Mouse (Mus musculus) bone marrow, adult 2 months (tissue): Measurements from ENCODE around the gene Smpd3.
A peak's percentile ranks its signal among the peaks of the same experiment; 100 is the strongest.

Source experiments
- CTCF ChIP-seq: fragments of 200-500 bp; IDR thresholded peaks from 2 replicates; pipeline ENCODE4 v1.5.1; 2011; ENCODE audit warnings: low read length, control low read depth; ENCODE audit not compliant: control insufficient read depth, insufficient read depth
- POLR2A ChIP-seq: fragments of 200-500 bp; IDR thresholded peaks from 2 replicates; pipeline ENCODE4 v1.6.1; 2011; ENCODE audit warnings: low read depth, mild to moderate bottlenecking, control low read depth, low read length, borderline replicate concordance; ENCODE audit not compliant: control insufficient read depth

- TF ChIP-seq POLR2A: peak; percentile 90; the same call in 1 of the 2 replicates
- 0 out of 2 replicates have a peak, but pooled peaks have one; percentile 17 for TF ChIP-seq CTCF
Observed at GRCm38 (mm10) chr8:106210821-106211345, 126.9 kb downstream of the Smpd3 start, which contains the start of the genes Slc7a6os and Prmt7.
